Mouse (Mus musculus): ENCODE results near the gene Atp12a. TPM values are rescaled to one million over a fixed set of nuclear protein-coding genes. Genes with fewer than 3 reads are reported as not detected.

Atp12a gene
- 52.1 and 62.0 TPM in 2 replicates for polyA plus RNA-seq (2012; rRNA removed)

GRCm38 (mm10) chr14:56364711-56365237, at the start of gene Atp12a:
Gene Atp12a (plus strand): TSS chr14:56365068.

GRCm38 (mm10) chr14:56402311-56403071, 37.6 kb downstream of the Atp12a start, which contains the start of gene Rnf17:
Gene Rnf17 (plus strand): TSS chr14:56402581.

Other genes with a start within 250 kb of the Atp12a start
- not detected in 2 replicates for gene Gzme, start 244.4 kb upstream of the Atp12a start, polyA plus RNA-seq (2012; rRNA removed)
- not detected in 2 replicates for gene Gzmd, start 232.5 kb upstream of the Atp12a start, polyA plus RNA-seq (2012; rRNA removed)
- not detected in 2 replicates for gene Gzmg, start 205.5 kb upstream of the Atp12a start, polyA plus RNA-seq (2012; rRNA removed)
- gene Gzmn, start 190.5 kb upstream of the Atp12a start, polyA plus RNA-seq (2012; rRNA removed) = not detected in 2 replicates
- gene Gzmf, start 153.7 kb upstream of the Atp12a start, polyA plus RNA-seq (2012; rRNA removed) = not detected in 2 replicates
- gene Gzmc, start 130.4 kb upstream of the Atp12a start, polyA plus RNA-seq (2012; rRNA removed) = not detected in 2 replicates
- gene Gzmb, start 102.8 kb upstream of the Atp12a start, polyA plus RNA-seq (2012; rRNA removed) = 0.47 and 1.1 TPM in 2 replicates
- gene Rnf17, start 37.5 kb downstream of the Atp12a start, polyA plus RNA-seq (2012; rRNA removed) = not detected in 2 replicates
- gene Cenpj, start 210.4 kb downstream of the Atp12a start, polyA plus RNA-seq (2012; rRNA removed) = 1.7 and 2.7 TPM in 2 replicates
- gene Parp4, start 210.6 kb downstream of the Atp12a start, polyA plus RNA-seq (2012; rRNA removed) = 4.7 and 5.4 TPM in 2 replicates